Mouse (Mus musculus) neural tube, embryonic 11.5 days (tissue): Measurements from ENCODE around the gene Hist1h3e. TPM values are rescaled to one million over a fixed set of nuclear protein-coding genes. Genes with fewer than 3 reads are reported as not detected.
"Not testable (repeated sequence)": the region's sequence is repeated elsewhere in the genome, so short reads cannot be mapped to it uniquely, and the experiment has no call there.

ENCODE experiments used
- ATAC-seq: fragments of 200-750 bp; cut with Nextera tagmentation; 2 replicates; pipeline ENCODE4 v1.8.0; 2017; ENCODE audit warnings: moderate number of reproducible peaks, mild to moderate bottlenecking, moderate TSS enrichment, moderate library complexity; ENCODE audit not compliant: insufficient read depth, low FRiP score, low TSS enrichment
- DNase-seq: peaks from one replicate; pipeline ENCODE4 v3.0.0-alpha.2; 2015; ENCODE audit warnings: low spot score
- H3K27ac ChIP-seq: fragments of 300-500 bp; sonication (generic); 2 replicates; pipeline ENCODE4 v1.5.1; 2014; ENCODE audit warnings: low read depth, mild to moderate bottlenecking, low read length
- H3K27me3 ChIP-seq: fragments of 300-500 bp; sonication (generic); 2 replicates; pipeline ENCODE4 v1.6.1; 2014; ENCODE audit warnings: mild to moderate bottlenecking, low read length, mixed read lengths; ENCODE audit not compliant: control insufficient read depth, insufficient read depth
- H3K36me3 ChIP-seq: fragments of 300-500 bp; sonication (generic); 2 replicates; pipeline ENCODE4 v1.6.1; 2014; ENCODE audit warnings: mild to moderate bottlenecking, low read length, moderate library complexity, mixed read lengths; ENCODE audit not compliant: control insufficient read depth, insufficient read depth
- H3K4me1 ChIP-seq: fragments of 300-500 bp; sonication (generic); 2 replicates; pipeline ENCODE4 v1.6.1; 2014; ENCODE audit warnings: low read length, mixed read lengths; ENCODE audit not compliant: control insufficient read depth, insufficient read depth
- H3K4me2 ChIP-seq: fragments of 300-500 bp; sonication (generic); 2 replicates; pipeline ENCODE4 v1.6.1; 2014; ENCODE audit warnings: low read depth, mild to moderate bottlenecking, moderate library complexity
- H3K4me3 ChIP-seq: fragments of 300-500 bp; sonication (generic); 2 replicates; pipeline ENCODE4 v1.5.1; 2014; ENCODE audit warnings: low read depth, low read length
- H3K9ac ChIP-seq: fragments of 300-500 bp; sonication (generic); 2 replicates; pipeline ENCODE4 v1.6.1; 2014; ENCODE audit warnings: mild to moderate bottlenecking, low read length
- H3K9me3 ChIP-seq: fragments of 300-500 bp; sonication (generic); 2 replicates; pipeline ENCODE4 v1.6.1; 2016; ENCODE audit warnings: low read length; ENCODE audit not compliant: control insufficient read depth
- WGBS: fragments of 180-500 bp; shearing (Covaris S2); extraction: QIAGEN DNeasy Blood & Tissue Kit; methylation state at CpG from one replicate; pipeline ENCODE4 v1.1.7; 2014; 5-methylcytosine and 5-hydroxymethylcytosine counted together
- polyA plus RNA-seq: library from polyadenylated mRNA; unstranded; fragments of >200 nt; fragmentation: Nextera tagmentation; extraction: Ambion mirVana; gene quantifications from 2 replicates; pipeline ENCODE4 v1.2.1, GENCODE M21; 2014

The Hist1h3e gene
- polyA plus RNA-seq, 1 experiment from 2014 or later, result 6.4 TPM

GRCm38 (mm10) chr13:23595622-23596372, 33.6 kb upstream of the Hist1h3e start:
- no peaks in the 10 kb centered on the region for H3K36me3 ChIP-seq
- no peak overlapping the region for H3K4me3 ChIP-seq
- no peaks in the 10 kb centered on the region for H3K9me3 ChIP-seq
- no peak for ATAC-seq
- WGBS, result 87% methylated on average over 7 of the region's 7 CpGs
- H3K9ac ChIP-seq, result no peak overlapping the region
- H3K4me1 ChIP-seq, result no peaks in the 10 kb centered on the region
- no peak for DNase-seq
- no peaks in the 10 kb centered on the region for H3K27me3 ChIP-seq
- no peak overlapping the region for H3K27ac ChIP-seq
- H3K4me2 ChIP-seq, result no peak overlapping the region

GRCm38 (mm10) chr13:23595185-23595584, 33.0 kb upstream of the Hist1h3e start:
- H3K9me3 ChIP-seq, result no peaks in the 10 kb centered on the region
- H3K4me1 ChIP-seq, result no peaks in the 10 kb centered on the region
- no peak overlapping the region for H3K4me2 ChIP-seq
- DNase-seq, result no peak
- H3K36me3 ChIP-seq, result no peaks in the 10 kb centered on the region
- H3K27ac ChIP-seq, result no peak overlapping the region
- no peak overlapping the region for H3K9ac ChIP-seq
- H3K27me3 ChIP-seq, result no peaks in the 10 kb centered on the region
- WGBS, result 87% methylated on average over 2 of the region's 2 CpGs
- no peak for ATAC-seq
- H3K4me3 ChIP-seq, result no peak overlapping the region

GRCm38 (mm10) chr13:23593051-23593770, 31.0 kb upstream of the Hist1h3e start:
- Histone ChIP-seq H3K4me3 (no peak overlapping the region), H3K27ac (no peak overlapping the region), H3K27me3 (no peaks in the 10 kb centered on the region), H3K4me2 (no peak overlapping the region), H3K4me1 (no peaks in the 10 kb centered on the region), H3K9me3 (no peaks in the 10 kb centered on the region), H3K9ac (no peak overlapping the region), H3K36me3 (no peaks in the 10 kb centered on the region)
- 89% methylated on average over 5 of the region's 5 CpGs for WGBS
- DNase-seq (no peak), ATAC-seq (no peak)

GRCm38 (mm10) chr13:23592614-23593013, 30.4 kb upstream of the Hist1h3e start:
- DNase-seq, result no peak
- no peak overlapping the region for H3K4me3 ChIP-seq
- H3K9ac ChIP-seq, result no peak overlapping the region
- H3K4me1 ChIP-seq, result no peaks in the 10 kb centered on the region
- ATAC-seq, result no peak
- no peaks in the 10 kb centered on the region for H3K9me3 ChIP-seq
- no peak overlapping the region for H3K4me2 ChIP-seq
- H3K36me3 ChIP-seq, result no peaks in the 10 kb centered on the region
- H3K27me3 ChIP-seq, result no peaks in the 10 kb centered on the region
- no peak overlapping the region for H3K27ac ChIP-seq
- 87% methylated on average over 7 of the region's 7 CpGs for WGBS

GRCm38 (mm10) chr13:23591886-23592285, 29.7 kb upstream of the Hist1h3e start:
- not testable (repeated sequence) for H3K4me2 ChIP-seq, DNase-seq, H3K9ac ChIP-seq, H3K4me1 ChIP-seq, ATAC-seq, H3K36me3 ChIP-seq, H3K27me3 ChIP-seq, H3K4me3 ChIP-seq, H3K9me3 ChIP-seq, H3K27ac ChIP-seq
- 87% methylated on average over 6 of the region's 7 CpGs for WGBS

- Histone ChIP-seq H3K27me3 (no peaks in the 10 kb centered on the region), H3K27ac (no peak overlapping the region), H3K9me3 (no peaks in the 10 kb centered on the region), H3K4me3 (no peak overlapping the region), H3K4me2 (no peak overlapping the region), H3K36me3 (no peaks in the 10 kb centered on the region), H3K4me1 (peaks cover 5% of the 10 kb centered on the region; the same call in 1 of the 2 replicates), H3K9ac (no peak overlapping the region)
- no peak for ATAC-seq
- WGBS, result 95% methylated on average over 7 of the region's 7 CpGs
- no peak for DNase-seq
These were observed 29.0 kb upstream of the Hist1h3e start for GRCm38 (mm10) chr13:23591206-23591605.

- ATAC-seq (no peak), DNase-seq (no peak)
- Histone ChIP-seq H3K4me1 (peaks cover 23% of the 10 kb centered on the region), H3K27ac (peak overlapping the region; percentile 86), H3K27me3 (no peaks in the 10 kb centered on the region), H3K4me3 (0 out of 2 replicates have a peak overlapping the region, but pooled peaks have one; percentile 0), H3K9ac (peak overlapping the region; percentile 12), H3K36me3 (no peaks in the 10 kb centered on the region), H3K4me2 (peak overlapping the region; percentile 83), H3K9me3 (no peaks in the 10 kb centered on the region)
- WGBS, result 3% methylated on average over 1 of the region's 1 CpGs
These were observed 24.7 kb upstream of the Hist1h3e start for GRCm38 (mm10) chr13:23586940-23587225.

- peak overlapping the region; percentile 83 for H3K4me2 ChIP-seq
- DNase-seq, result peak; percentile 35
- H3K4me1 ChIP-seq, result peaks cover 24% of the 10 kb centered on the region
- 0 out of 2 replicates have a peak, but pooled peaks have one; percentile 22 for ATAC-seq
- H3K9ac ChIP-seq, result peak overlapping the region; percentile 12
- H3K9me3 ChIP-seq, result no peaks in the 10 kb centered on the region
- no peaks in the 10 kb centered on the region for H3K27me3 ChIP-seq
- H3K4me3 ChIP-seq, result peak overlapping the region; percentile 39; the same call in 1 of the 2 replicates
- 1% methylated on average over 22 of the region's 22 CpGs for WGBS
- H3K36me3 ChIP-seq, result no peaks in the 10 kb centered on the region
- peak overlapping the region; percentile 97 for H3K27ac ChIP-seq
These were observed 24.1 kb upstream of the Hist1h3e start for GRCm38 (mm10) chr13:23586099-23586939.
